Mouse (Mus musculus) cerebellum, adult 9-10 months (tissue): ENCODE data around the gene 4930522H14Rik.

Source experiments
- DNase-seq: peaks from one replicate; pipeline ENCODE4 v3.0.0; 2022

The 4930522H14Rik gene

GRCm38 (mm10) chr4:109531111-109531510 lies at the start of gene 4930522H14Rik:
TSS of gene 4930522H14Rik (minus strand) at chr4:109531297.
- no peak for DNase-seq

- no peak for DNase-seq
Measured at GRCm38 (mm10) chr4:109578356-109578755, 47.3 kb upstream of the 4930522H14Rik start.

- DNase-seq = peak; percentile 18
Measured at GRCm38 (mm10) chr4:109576933-109577332, 45.8 kb upstream of the 4930522H14Rik start.

GRCm38 (mm10) chr4:109574845-109575244 lies 43.7 kb upstream of the 4930522H14Rik start:
- DNase-seq = no peak

- DNase-seq = no peak
Measured at GRCm38 (mm10) chr4:109574331-109574730, 43.2 kb upstream of the 4930522H14Rik start.

GRCm38 (mm10) chr4:109572632-109573031 lies 41.5 kb upstream of the 4930522H14Rik start:
- DNase-seq = no peak

GRCm38 (mm10) chr4:109569421-109569820 lies 38.3 kb upstream of the 4930522H14Rik start:
- no peak for DNase-seq

GRCm38 (mm10) chr4:109568959-109569358 lies 37.9 kb upstream of the 4930522H14Rik start:
- no peak for DNase-seq

GRCm38 (mm10) chr4:109564711-109565110 lies 33.6 kb upstream of the 4930522H14Rik start:
- no peak for DNase-seq

- no peak for DNase-seq
Measured at GRCm38 (mm10) chr4:109550338-109551150, 19.4 kb upstream of the 4930522H14Rik start.

- no peak for DNase-seq
Measured at GRCm38 (mm10) chr4:109547306-109547705, 16.2 kb upstream of the 4930522H14Rik start.

GRCm38 (mm10) chr4:109546538-109546937 lies 15.4 kb upstream of the 4930522H14Rik start:
- no peak for DNase-seq

GRCm38 (mm10) chr4:109530245-109530816 lies 766 bp downstream of the 4930522H14Rik start:
- no peak for DNase-seq

GRCm38 (mm10) chr4:109504885-109505284 lies 26.2 kb downstream of the 4930522H14Rik start:
- DNase-seq = peak; percentile 71

GRCm38 (mm10) chr4:109498476-109498875 lies 32.6 kb downstream of the 4930522H14Rik start:
- DNase-seq = no peak

- DNase-seq = no peak
Measured at GRCm38 (mm10) chr4:109493581-109493980, 37.5 kb downstream of the 4930522H14Rik start.

- no peak for DNase-seq
Measured at GRCm38 (mm10) chr4:109488812-109489211, 42.3 kb downstream of the 4930522H14Rik start.

- DNase-seq = no peak
Measured at GRCm38 (mm10) chr4:109484621-109485020, 46.5 kb downstream of the 4930522H14Rik start, which contains the start of gene Rnf11. TSS of gene Rnf11 (minus strand) at chr4:109484728.

GRCm38 (mm10) chr4:109482701-109483100 lies 48.4 kb downstream of the 4930522H14Rik start:
- DNase-seq = no peak

- no peak for DNase-seq
Measured at GRCm38 (mm10) chr4:109481424-109481823, 49.7 kb downstream of the 4930522H14Rik start.

- DNase-seq = peak; percentile 37
Measured at GRCm38 (mm10) chr4:109477454-109477853, 53.6 kb downstream of the 4930522H14Rik start.

- DNase-seq = peak; percentile 92
Measured at GRCm38 (mm10) chr4:109476554-109477014, 54.5 kb downstream of the 4930522H14Rik start.

GRCm38 (mm10) chr4:109475577-109476553 lies 55.2 kb downstream of the 4930522H14Rik start:
- DNase-seq = peak; percentile 59
